Mouse (Mus musculus) bone marrow macrophage, adult 2 months (primary cell): ENCODE data around the gene Olfr714.

Source experiments
- CTCF ChIP-seq: IDR thresholded peaks from 2 replicates; pipeline ENCODE4 v1.5.1; 2012; ENCODE audit warnings: low read depth, mild to moderate bottlenecking, low read length, moderate library complexity
- POLR2A ChIP-seq: IDR thresholded peaks from 2 replicates; pipeline ENCODE4 v1.6.1; 2012; ENCODE audit warnings: mild to moderate bottlenecking, low read depth, low read length, borderline replicate concordance

DNA sequence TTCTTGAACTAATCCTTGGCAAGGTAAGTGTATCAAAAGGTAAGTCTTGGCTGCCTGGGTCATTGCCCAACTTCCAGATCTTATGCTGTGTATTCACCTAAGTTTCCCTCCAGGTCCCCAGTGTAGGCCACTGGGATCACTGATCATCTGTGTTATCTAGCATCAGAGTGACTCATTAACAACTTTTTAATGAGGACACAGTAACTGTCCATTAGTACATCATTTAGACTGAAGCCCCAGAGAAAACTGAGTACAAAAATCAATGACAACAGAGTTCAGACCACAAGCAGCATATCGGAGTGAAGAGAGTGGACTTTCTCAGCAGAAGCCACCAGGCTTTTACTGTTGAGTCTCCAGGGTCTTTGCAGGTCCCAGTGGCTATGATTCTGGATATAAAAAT, 39.9 kb upstream of the Olfr714 start, which contains the start of gene Olfr713:
- TF ChIP-seq CTCF (no peak), POLR2A (no peak)
